Mouse (Mus musculus) gastrocnemius, postnatal 14 days (tissue): ENCODE data around the gene Ppp1r14c. TPM values are rescaled to one million over a fixed set of nuclear protein-coding genes. Genes with fewer than 3 reads are reported as not detected.
A peak's percentile ranks its signal among the peaks of the same experiment; 100 is the strongest.

Experiments
- DNase-seq: peaks from one replicate; pipeline ENCODE4 v3.0.0; 2021; ENCODE audit warnings: mixed read lengths
- intact Hi-C: fragments of 180-260 bp; cut with DNase I; formaldehyde crosslinking; loops from one replicate; pipeline ENCODE4 v1.15.1; 2025; ENCODE audit warnings: low total_unique reads
- long read RNA-seq, 2 experiments: library from polyadenylated mRNA; stranded (forward); transcript quantifications; one replicate each; pipeline ENCODE4 v2.0.0; 2021
- total RNA-seq, 2 experiments: library from RNA; stranded (reverse); gene quantifications; 2 replicates each; pipeline ENCODE4 v1.2.3; 2021

The Ppp1r14c gene
- 10 to 100 TPM; 85.3 to 93.1 TPM for total RNA-seq
- long read RNA-seq, experiment 1, transcript Ppp1r14c-201 (4 exons, 2,617 nt) = major isoform, 183 of 196 reads
- long read RNA-seq, experiment 1, partial matches to known transcripts = 7 of 196 reads
- long read RNA-seq, experiment 1, other reads (novel, unspliced or antisense) = 5 of 196 reads
- long read RNA-seq, experiment 2, transcript Ppp1r14c-201 (4 exons, 2,617 nt) = major isoform, 231 of 241 reads
- long read RNA-seq, experiment 2, partial matches to known transcripts = 3 of 241 reads
- long read RNA-seq, experiment 2, other reads (novel, unspliced or antisense) = 7 of 241 reads

DNA sequence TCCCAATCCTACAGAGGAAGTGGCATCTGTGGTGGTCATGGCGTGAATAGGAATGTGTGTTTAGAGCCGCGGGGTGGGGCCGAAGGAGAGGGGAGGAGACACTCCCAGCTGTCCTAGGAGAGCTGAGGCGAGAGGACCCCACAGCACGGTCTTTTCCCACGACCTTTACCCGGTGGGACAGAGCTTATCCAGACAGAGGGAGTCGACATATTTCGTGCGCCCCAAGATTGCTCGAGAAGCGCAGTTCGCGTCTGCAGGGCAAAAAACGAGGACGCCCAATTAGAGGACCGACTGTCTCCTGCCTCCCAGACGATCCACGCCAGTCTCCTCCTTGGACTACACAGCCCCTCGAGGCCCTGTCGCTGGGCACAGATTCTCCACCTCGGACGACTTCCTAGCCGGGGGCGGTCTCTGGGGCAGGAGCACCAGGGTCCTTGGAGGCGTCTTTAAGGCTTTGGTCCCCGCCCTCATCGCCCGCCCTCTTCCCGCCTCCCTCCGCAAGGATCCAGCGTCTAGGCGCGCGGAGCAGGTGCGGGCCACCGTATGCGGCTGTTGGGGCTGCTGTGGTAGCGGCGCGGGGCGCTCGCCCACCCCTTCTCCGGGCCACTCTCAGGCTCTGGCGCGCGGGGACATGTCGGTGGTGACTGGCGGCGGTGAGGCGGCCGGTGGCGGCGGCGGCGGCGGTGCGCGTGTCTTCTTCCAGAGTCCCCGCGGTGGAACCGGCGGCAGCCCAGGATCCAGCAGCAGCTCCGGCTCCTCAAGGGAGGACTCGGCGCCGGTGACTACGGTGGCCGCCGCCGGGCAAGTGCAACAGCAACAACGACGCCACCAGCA, at the start of gene Ppp1r14c:
TSS of gene Ppp1r14c (plus strand) at position 22 of the 834 bp plus-strand sequence.
- peak; percentile 45 for DNase-seq
- intact Hi-C loops = loop anchor here (10.0 kb wide), 1 partner anchor 49 kb away; no protein-coding TSS in a partner anchor

GRCm38 (mm10) chr10:3321406-3321805, 44.5 kb upstream of the Ppp1r14c start:
- no peak for DNase-seq

DNA sequence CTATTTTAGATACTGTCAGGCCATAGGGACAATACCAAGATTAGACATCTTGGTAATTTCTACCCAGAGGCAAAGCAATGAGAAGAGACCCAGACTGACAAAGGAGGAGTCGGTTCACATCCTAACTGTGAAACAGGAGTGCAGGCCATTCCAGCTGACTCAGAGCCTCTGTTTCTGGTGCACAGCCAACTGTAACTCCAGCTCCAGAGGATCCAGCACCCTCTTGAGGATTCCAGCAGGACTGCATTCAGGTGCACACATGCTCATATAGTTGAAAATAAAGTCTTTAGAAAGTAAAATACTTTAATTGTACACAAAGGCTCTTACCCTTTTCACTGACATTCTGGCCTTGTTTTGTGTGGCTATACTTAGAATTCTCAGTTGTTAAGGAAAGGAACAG, 40.4 kb upstream of the Ppp1r14c start:
- intact Hi-C loops = no loop called here
- DNase-seq = peak; percentile 35

More at GRCm38 (mm10) chr10:3321406-3321805, 44.5 kb upstream of the Ppp1r14c start:
- intact Hi-C loops = no loop called here

DNA sequence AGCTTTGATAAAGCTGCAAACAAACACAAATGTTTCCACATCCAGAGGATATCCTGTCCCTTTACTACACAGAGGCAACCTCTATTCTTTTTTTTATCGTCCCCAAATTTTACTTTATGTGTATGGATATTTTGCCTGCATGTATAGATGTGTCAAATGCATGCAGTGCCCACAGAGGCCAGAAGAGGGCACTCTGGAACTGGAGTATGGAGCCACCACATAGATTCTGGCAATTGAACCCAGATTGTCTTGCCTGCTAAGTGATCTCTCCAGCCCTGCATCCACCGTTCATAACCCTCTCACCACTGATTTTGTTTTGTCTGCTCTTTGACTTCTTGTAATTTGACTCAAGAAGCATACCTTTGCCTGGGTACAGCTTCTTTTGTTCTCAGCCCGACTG, 33.0 kb upstream of the Ppp1r14c start:
- intact Hi-C loops = loop anchor here (1.0 to 5.0 kb wide), 2 partner anchors 198 to 609 kb away; no protein-coding TSS in a partner anchor
- peak; percentile 55 for DNase-seq

DNA sequence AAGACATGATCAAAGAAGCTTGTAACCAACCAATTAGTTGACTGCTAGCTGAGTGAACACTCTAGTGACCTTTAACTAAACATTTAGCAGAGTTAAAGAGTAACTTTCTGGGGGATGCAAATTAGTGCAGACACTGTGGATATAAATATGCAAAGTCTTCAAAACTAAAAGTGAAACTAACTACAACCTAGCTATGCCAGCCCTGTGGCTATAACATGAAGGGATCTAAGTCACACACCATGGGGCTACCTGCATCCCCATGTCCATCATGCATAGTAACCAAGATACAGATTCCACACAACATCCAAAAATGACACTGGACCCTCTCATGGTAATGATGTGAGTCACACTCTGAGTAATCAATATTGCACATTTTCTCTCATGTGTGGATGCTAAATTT, 31.3 kb upstream of the Ppp1r14c start:
- no peak for DNase-seq
- intact Hi-C loops = loop anchor here (5.0 kb wide), 1 partner anchor 608 kb away; no protein-coding TSS in a partner anchor

DNA sequence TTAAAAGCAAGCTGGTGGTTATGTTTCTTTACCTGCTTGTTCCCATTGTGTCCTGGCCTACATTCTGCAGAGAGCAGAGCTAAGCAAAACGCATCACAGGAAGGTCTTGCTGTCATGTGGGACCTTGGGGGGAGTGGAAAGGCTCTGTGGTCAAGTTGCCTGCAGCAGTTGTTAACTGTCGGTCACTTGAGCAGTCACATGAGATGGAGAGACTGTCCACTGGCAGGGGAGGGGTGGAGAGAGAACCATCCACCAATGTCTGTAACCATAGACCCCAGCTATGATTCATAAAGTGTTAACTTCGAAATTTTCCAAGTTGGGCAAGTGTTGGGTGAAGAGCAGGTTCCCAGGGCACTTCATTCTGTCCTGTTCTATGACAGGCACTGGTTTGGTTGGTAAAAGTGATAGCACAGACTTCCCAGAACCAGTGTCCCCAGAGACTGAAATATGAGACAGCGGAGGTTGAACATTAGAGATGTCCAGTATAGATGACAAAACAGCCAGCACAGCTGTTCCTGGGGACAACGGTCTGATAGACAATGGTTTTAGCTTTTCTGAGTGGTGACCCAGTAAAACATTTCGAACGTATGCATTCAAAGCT, 29.0 kb upstream of the Ppp1r14c start:
- DNase-seq = peak; percentile 30
- intact Hi-C loops = no loop called here

GRCm38 (mm10) chr10:3337330-3337901, 28.4 kb upstream of the Ppp1r14c start:
- intact Hi-C loops = no loop called here
- DNase-seq = peak; percentile 11

DNA sequence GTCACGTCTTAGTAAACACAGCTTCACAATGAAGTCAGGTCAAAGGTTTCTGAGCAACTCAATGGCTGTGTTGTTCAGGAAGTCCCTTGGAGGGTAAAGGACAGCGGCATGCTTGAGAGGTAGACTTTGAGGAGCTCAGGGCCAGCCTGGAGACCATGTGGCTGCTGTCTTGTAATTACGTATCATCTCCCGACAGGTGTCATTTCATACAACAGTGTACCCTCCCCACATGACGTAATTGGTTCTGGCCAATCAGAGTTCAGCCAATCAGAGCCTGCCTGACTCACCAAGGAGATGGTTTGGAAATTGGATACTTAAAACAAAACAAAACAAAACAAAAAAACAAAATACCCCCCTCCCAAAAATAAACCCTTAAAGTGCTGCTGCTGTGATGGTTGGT, 20.2 kb upstream of the Ppp1r14c start:
- intact Hi-C loops = no loop called here
- DNase-seq = no peak

DNA sequence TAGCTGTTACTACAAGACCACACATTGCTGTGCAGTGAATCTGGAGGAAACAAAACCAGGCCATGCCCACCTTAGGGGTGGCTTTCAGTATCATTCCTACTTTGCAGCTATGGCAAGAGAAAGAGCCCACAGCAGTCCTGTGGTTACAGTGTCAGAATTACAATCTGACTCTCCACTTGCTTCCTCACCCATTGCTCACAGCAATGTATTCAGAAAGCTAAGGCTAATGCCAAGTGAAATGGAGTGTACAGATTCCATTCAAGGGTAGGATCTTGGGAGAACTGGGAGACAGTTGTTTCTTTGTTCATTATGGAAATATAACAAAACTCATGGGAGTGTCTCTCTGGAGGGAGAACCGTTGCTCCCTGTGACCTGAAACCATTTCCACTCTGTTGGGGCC, 6.3 kb upstream of the Ppp1r14c start:
- DNase-seq = no peak
- intact Hi-C loops = no loop called here

- intact Hi-C loops = loop anchor here (10.0 kb wide), 1 partner anchor 49 kb away; no protein-coding TSS in a partner anchor
- DNase-seq = no peak
These were observed 204 bp upstream of the Ppp1r14c start for GRCm38 (mm10) chr10:3365671-3366035.

DNA sequence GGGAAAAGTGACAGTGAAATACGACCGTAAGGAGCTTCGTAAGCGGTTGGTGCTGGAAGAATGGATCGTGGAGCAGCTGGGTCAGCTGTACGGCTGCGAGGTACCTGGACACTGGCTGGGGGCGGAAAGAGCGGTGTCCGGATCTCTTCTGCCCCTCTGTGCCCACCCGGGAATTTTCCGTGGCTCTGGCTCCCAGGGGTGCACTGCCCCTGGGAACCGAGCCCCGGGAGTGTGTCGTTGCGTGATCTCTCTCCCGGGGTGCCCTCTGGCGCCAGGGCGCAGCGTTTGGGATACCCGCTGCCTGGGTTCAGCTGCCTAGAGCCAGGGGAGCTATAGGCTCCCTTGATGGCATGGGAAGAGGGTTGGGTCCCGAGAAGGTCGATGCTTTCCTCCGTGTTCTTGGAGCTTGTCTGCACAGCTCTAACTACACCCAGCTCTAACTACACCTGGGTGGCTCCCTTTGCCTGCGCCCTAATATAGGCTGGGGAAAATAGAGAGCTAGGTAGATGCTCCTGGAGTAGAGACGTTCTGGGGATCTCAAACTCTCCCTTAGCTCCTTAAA, 1.1 kb downstream of the Ppp1r14c start:
- intact Hi-C loops = loop anchor here (10.0 kb wide), 1 partner anchor 48 kb away; no protein-coding TSS in a partner anchor
- DNase-seq = peak; percentile 19

DNA sequence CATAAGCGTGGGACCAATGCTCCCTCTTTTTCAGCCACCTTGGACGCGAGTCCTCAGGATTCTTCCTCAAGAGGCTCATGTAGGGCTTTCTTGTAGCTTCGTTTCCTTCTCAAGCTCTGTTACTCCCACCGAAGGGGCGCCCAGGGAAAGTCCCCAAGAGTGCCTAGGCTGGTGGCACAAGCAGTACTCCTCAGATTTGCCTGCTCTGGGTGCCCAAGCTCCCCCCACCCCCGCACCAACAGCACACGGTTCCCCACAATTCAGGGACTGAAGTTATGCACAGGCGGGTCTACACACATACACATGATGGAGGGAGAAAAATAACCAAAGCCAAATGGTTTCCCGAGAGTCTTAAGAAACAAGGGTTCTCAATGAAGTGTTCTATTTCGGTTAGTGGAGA, 1.6 kb downstream of the Ppp1r14c start:
- DNase-seq = no peak
- intact Hi-C loops = loop anchor here (10.0 kb wide), 1 partner anchor 47 kb away; no protein-coding TSS in a partner anchor

- DNase-seq = no peak
- intact Hi-C loops = no loop called here
These were observed 17.3 kb downstream of the Ppp1r14c start for GRCm38 (mm10) chr10:3383176-3383575.

- intact Hi-C loops = no loop called here
- DNase-seq = no peak
These were observed 26.4 kb downstream of the Ppp1r14c start for GRCm38 (mm10) chr10:3392251-3392650.

DNA sequence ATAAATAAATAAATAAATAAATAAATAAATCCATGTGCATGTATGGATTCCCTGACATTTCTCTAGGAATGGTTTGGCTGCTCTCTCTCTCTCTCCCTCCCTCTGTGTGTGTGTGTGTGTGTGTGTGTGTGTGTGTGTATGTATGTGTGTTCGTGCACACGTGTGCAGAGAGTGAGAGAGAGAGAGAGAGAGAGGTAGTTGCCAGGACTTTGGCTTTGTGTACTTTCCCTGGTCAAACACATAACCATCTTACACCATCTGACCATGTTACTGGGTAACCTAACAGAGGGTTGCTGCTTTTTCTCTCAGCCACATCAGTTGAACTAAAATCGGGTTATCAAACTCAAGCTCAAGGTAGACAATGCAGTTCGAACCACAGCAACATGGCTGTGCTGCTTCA, 27.7 kb downstream of the Ppp1r14c start:
- DNase-seq = no peak
- intact Hi-C loops = no loop called here

DNA sequence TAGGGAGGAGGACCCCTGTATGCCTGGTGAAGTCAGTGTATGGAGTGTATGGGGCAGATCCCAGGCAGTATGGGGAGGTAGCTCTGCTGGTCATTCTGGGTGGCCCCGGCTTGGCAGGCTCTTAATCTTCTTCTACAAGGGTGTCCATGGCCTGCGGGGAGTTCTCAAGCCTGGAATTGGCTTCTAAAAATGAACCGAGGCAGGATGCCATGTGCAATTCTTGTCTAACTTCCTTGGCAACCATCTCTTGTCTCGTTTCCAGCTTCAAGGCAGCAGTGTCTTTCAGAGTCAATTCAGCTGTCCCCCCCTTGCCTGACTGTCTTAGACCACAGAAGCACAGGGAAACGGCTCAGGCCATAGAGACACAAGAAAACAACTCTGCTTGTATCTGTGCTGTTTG, 28.3 kb downstream of the Ppp1r14c start:
- intact Hi-C loops = no loop called here
- peak; percentile 65 for DNase-seq

DNA sequence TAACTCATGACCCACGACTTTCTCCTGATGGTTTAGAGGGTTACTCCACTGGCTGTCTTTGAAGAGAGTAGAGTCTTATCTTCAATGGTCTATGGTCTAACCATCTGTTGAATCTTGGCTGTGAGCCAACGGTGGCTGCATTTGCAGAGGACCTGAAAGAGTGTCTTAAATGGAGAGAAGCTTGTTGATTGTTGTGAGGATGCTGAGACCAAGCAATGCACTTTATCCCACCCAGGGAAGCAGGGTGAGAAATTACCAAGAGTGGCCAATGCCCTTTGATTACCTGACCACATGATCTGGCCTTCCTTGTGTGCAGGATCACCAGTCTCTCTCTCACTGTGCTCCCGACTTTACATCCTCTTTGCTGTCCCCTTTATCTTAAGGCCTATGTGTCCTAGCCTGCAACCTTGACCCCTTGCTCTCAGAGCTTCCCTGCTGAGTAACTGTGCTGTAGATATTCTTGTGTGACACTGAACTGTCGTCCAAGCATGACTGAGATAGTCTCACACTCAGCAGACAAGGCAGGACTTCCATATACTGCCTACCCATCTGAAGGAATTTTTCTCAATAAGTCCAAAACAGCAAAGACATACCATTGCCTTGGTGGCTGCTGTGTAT, 28.9 kb downstream of the Ppp1r14c start:
- intact Hi-C loops = no loop called here
- DNase-seq = no peak

- DNase-seq = no peak
- intact Hi-C loops = no loop called here
These were observed 29.6 kb downstream of the Ppp1r14c start for GRCm38 (mm10) chr10:3395341-3395931.
